Mouse (Mus musculus) neural tube, embryonic 10.5 days (tissue): Measurements from ENCODE around the gene Washc1.
"Not testable (repeated sequence)": the region's sequence is repeated elsewhere in the genome, so short reads cannot be mapped to it uniquely, and the experiment has no call there.

ENCODE experiments used
- DNase-seq: peaks from one replicate; pipeline ENCODE4 v3.0.0-alpha.2; 2017; ENCODE audit warnings: low spot score; ENCODE audit errors: extremely low spot score

Washc1 gene

GRCm38 (mm10) chr17:66112166-66112565 lies 821 bp downstream of the Washc1 start:
- no peak for DNase-seq

- no peak for DNase-seq
Observed at GRCm38 (mm10) chr17:66118991-66119390, 7.6 kb downstream of the Washc1 start.

GRCm38 (mm10) chr17:66120701-66121100 lies 9.4 kb downstream of the Washc1 start:
- DNase-seq, result no peak

- peak; percentile 94 for DNase-seq
Observed at GRCm38 (mm10) chr17:66123066-66123815, 11.9 kb downstream of the Washc1 start, which contains the start of gene Ddx11. TSS of gene Ddx11 (plus strand) at chr17:66123520.

- peak; percentile 41 for DNase-seq
Observed at GRCm38 (mm10) chr17:66123816-66124610, 12.7 kb downstream of the Washc1 start.

GRCm38 (mm10) chr17:66125211-66125610 lies 13.9 kb downstream of the Washc1 start:
- DNase-seq, result no peak

GRCm38 (mm10) chr17:66130371-66130770 lies 19.0 kb downstream of the Washc1 start:
- no peak for DNase-seq

- no peak for DNase-seq
Observed at GRCm38 (mm10) chr17:66131212-66131611, 19.9 kb downstream of the Washc1 start.

GRCm38 (mm10) chr17:66152706-66153662 lies 41.6 kb downstream of the Washc1 start:
- not testable (repeated sequence) for DNase-seq

GRCm38 (mm10) chr17:66153735-66154423 lies 42.5 kb downstream of the Washc1 start:
- DNase-seq, result not testable (repeated sequence)

GRCm38 (mm10) chr17:66154876-66155275 lies 43.5 kb downstream of the Washc1 start:
- DNase-seq, result no peak

- no peak for DNase-seq
Observed at GRCm38 (mm10) chr17:66158271-66158670, 46.9 kb downstream of the Washc1 start.

GRCm38 (mm10) chr17:66167141-66167540 lies 55.8 kb downstream of the Washc1 start:
- not testable (repeated sequence) for DNase-seq
